Mouse (Mus musculus) bone marrow, adult 2 months (tissue): Measurements from ENCODE around the gene Fbxl20.

Experiments used
- CTCF ChIP-seq: fragments of 200-500 bp; IDR thresholded peaks from 2 replicates; pipeline ENCODE4 v1.5.1; 2011; ENCODE audit warnings: low read length, control low read depth; ENCODE audit not compliant: control insufficient read depth, insufficient read depth
- POLR2A ChIP-seq: fragments of 200-500 bp; IDR thresholded peaks from 2 replicates; pipeline ENCODE4 v1.6.1; 2011; ENCODE audit warnings: low read depth, mild to moderate bottlenecking, control low read depth, low read length, borderline replicate concordance; ENCODE audit not compliant: control insufficient read depth

- no peak for TF ChIP-seq CTCF
- no peak for TF ChIP-seq POLR2A
Observed at GRCm38 (mm10) chr11:98034840-98035239, 115.4 kb downstream of the Fbxl20 start.
